Mouse (Mus musculus): Measurements from ENCODE around the gene Aldh3a2. TPM values are rescaled to one million over a fixed set of nuclear protein-coding genes. Genes with fewer than 3 reads are reported as not detected.
A peak's percentile ranks its signal among the peaks of the same experiment; 100 is the strongest.

Aldh3a2 gene
- total and polyA plus RNA-seq, 3 experiments: 19.5 to 28.4 (median 26.3) TPM

- H3K9ac ChIP-seq (ENCODE audit: insufficient read depth, low read depth): no peak overlapping the region
- no peaks in the 10 kb centered on the region for H3K9me3 ChIP-seq (replicated peaks; ENCODE audit: low read length)
- no peak for DNase-seq (ENCODE audit: extremely low read depth)
- in situ Hi-C loops (cut with MboI; ENCODE audit: low pct_ligation_motif_present, low pct_unique_long_range_greater_than_20kb, low sequenced_read_pairs): no loop called here
- no peaks in the 10 kb centered on the region for H3K79me2 ChIP-seq (replicated peaks; ENCODE audit: control insufficient read depth, extremely low read depth, insufficient read depth, poor library complexity, severe bottlenecking)
- no peak overlapping the region for H3K4me3 ChIP-seq (replicated peaks in 1 of 3; ENCODE audit: low read depth in 2 of 3, low read length in 2 of 3, poor library complexity in 1 of 3)
- no peak for TF ChIP-seq CTCF (conservative IDR thresholded peaks at IDR 0.05 in 1 of 2, IDR thresholded peaks at IDR 0.05 in 1 of 2; ENCODE audit: low read depth in 2 of 2, low read length in 2 of 2)
- TF ChIP-seq UBTF (IDR thresholded peaks at IDR 0.05; ENCODE audit: low read depth, low read length): no peak
- no peak for TF ChIP-seq POLR2A (IDR thresholded peaks at IDR 0.05; ENCODE audit: low read depth, low read length)
- no peak for TF ChIP-seq ZKSCAN1 (IDR thresholded peaks at IDR 0.05; ENCODE audit: borderline replicate concordance, low read depth, low read length)
- no peak for TF ChIP-seq TCF12 (IDR thresholded peaks at IDR 0.05; ENCODE audit: low read depth, low read length)
- no peak for TF ChIP-seq SIN3A (IDR thresholded peaks at IDR 0.05; ENCODE audit: low read length)
- TF ChIP-seq ZMIZ1 (IDR thresholded peaks at IDR 0.05; ENCODE audit: low read depth, low read length): no peak
- no peak for TF ChIP-seq IRF4 (IDR thresholded peaks at IDR 0.05; ENCODE audit: low read depth, low read length)
- no peak for TF ChIP-seq MEF2A (IDR thresholded peaks at IDR 0.05; ENCODE audit: borderline replicate concordance, low read depth, low read length)
- TF ChIP-seq RCOR1 (conservative IDR thresholded peaks at IDR 0.05; ENCODE audit: low read depth, low read length): no peak
- TF ChIP-seq MAX (IDR thresholded peaks at IDR 0.05; ENCODE audit: low read length): no peak
- no peak for TF ChIP-seq PAX5 (IDR thresholded peaks at IDR 0.05; ENCODE audit: low read length)
- no peak for TF ChIP-seq HCFC1 (IDR thresholded peaks at IDR 0.05; ENCODE audit: low read depth, low read length)
- TF ChIP-seq SMC3 (IDR thresholded peaks at IDR 0.05; ENCODE audit: low read depth, low read length): no peak
- no peak for TF ChIP-seq GABPA (IDR thresholded peaks at IDR 0.05; ENCODE audit: insufficient replicate concordance, low read depth, low read length)
- TF ChIP-seq USF2 (conservative IDR thresholded peaks at IDR 0.05; ENCODE audit: low read depth, low read length): no peak
- no peaks in the 10 kb centered on the region for H3K27me3 ChIP-seq (replicated peaks)
- no peak overlapping the region for H3K27ac ChIP-seq (ENCODE audit: insufficient read depth, low read depth)
- no peaks in the 10 kb centered on the region for H3K36me3 ChIP-seq (replicated peaks in 1 of 2; ENCODE audit: control insufficient read depth in 1 of 2, insufficient read depth in 1 of 2, low read length in 1 of 2)
- dilution Hi-C loops (cut with MboI; ENCODE audit: extremely low pct_ligation_motif_present, extremely low pct_unique_long_range_greater_than_20kb, low sequenced_read_pairs): no loop called here
- H3K4me2 ChIP-seq (ENCODE audit: insufficient read depth, low read depth, poor library complexity, severe bottlenecking): no peak overlapping the region
- H3K4me1 ChIP-seq (ENCODE audit: control insufficient read depth in 1 of 2, insufficient read depth in 2 of 2): peaks cover 0 to 8% of the 10 kb centered on the region in 2 experiments; a peak in 2 of 4 replicates
Measured at GRCm38 (mm10) chr11:61234174-61234573, 33.1 kb downstream of the Aldh3a2 start.

GRCm38 (mm10) chr11:61231329-61231728 is 35.9 kb downstream of the Aldh3a2 start:
- dilution Hi-C loops (cut with MboI; ENCODE audit: extremely low pct_ligation_motif_present, extremely low pct_unique_long_range_greater_than_20kb, low sequenced_read_pairs): no loop called here
- Histone ChIP-seq H3K4me1 (ENCODE audit: control insufficient read depth in 1 of 2, insufficient read depth in 2 of 2) (peaks cover 0 to 10% of the 10 kb centered on the region in 2 experiments; a peak in 2 of 4 replicates), H3K27me3 (replicated peaks) (no peaks in the 10 kb centered on the region), H3K79me2 (replicated peaks; ENCODE audit: control insufficient read depth, extremely low read depth, insufficient read depth, poor library complexity, severe bottlenecking) (no peaks in the 10 kb centered on the region), H3K27ac (ENCODE audit: insufficient read depth, low read depth) (no peak overlapping the region), H3K9me3 (replicated peaks; ENCODE audit: low read length) (no peaks in the 10 kb centered on the region), H3K4me2 (ENCODE audit: insufficient read depth, low read depth, poor library complexity, severe bottlenecking) (peak overlapping the region; percentile 86), H3K36me3 (replicated peaks in 1 of 2; ENCODE audit: control insufficient read depth in 1 of 2, insufficient read depth in 1 of 2, low read length in 1 of 2) (no peaks in the 10 kb centered on the region), H3K9ac (ENCODE audit: insufficient read depth, low read depth) (0 out of 2 replicates have a peak overlapping the region, but pooled peaks have one; percentile 35), H3K4me3 (replicated peaks in 1 of 3; ENCODE audit: low read depth in 2 of 3, low read length in 2 of 3, poor library complexity in 1 of 3) (no peak overlapping the region)
- peak; percentile 80 for DNase-seq (ENCODE audit: extremely low read depth)
- in situ Hi-C loops (cut with MboI; ENCODE audit: low pct_ligation_motif_present, low pct_unique_long_range_greater_than_20kb, low sequenced_read_pairs): no loop called here
- TF ChIP-seq PAX5 (IDR thresholded peaks at IDR 0.05; ENCODE audit: low read length) (no peak), IRF4 (IDR thresholded peaks at IDR 0.05; ENCODE audit: low read depth, low read length) (0 out of 2 replicates have a peak, but pooled peaks have one; percentile 45), E2F4 (IDR thresholded peaks at IDR 0.05; ENCODE audit: insufficient replicate concordance, low read depth, low read length) (no peak), ZC3H11A (IDR thresholded peaks at IDR 0.05; ENCODE audit: low read depth, low read length) (peak; percentile 51; the same call in 1 of the 2 replicates), CTCF (conservative IDR thresholded peaks at IDR 0.05 in 1 of 2, IDR thresholded peaks at IDR 0.05 in 1 of 2; ENCODE audit: low read depth in 2 of 2, low read length in 2 of 2) (peak; percentile 77 to 92), TCF12 (IDR thresholded peaks at IDR 0.05; ENCODE audit: low read depth, low read length) (0 out of 2 replicates have a peak, but pooled peaks have one; percentile 39), USF1 (IDR thresholded peaks at IDR 0.05; ENCODE audit: low read depth, low read length) (no peak), JUN (IDR thresholded peaks at IDR 0.05; ENCODE audit: insufficient read depth, low read depth, low read length) (no peak), MAX (IDR thresholded peaks at IDR 0.05; ENCODE audit: low read length) (peak; percentile 91), HCFC1 (IDR thresholded peaks at IDR 0.05; ENCODE audit: low read depth, low read length) (peak; percentile 53), BHLHE40 (IDR thresholded peaks at IDR 0.05; ENCODE audit: low read depth, low read length) (peak; percentile 28; the same call in 1 of the 2 replicates), CHD2 (IDR thresholded peaks at IDR 0.05; ENCODE audit: low read length) (no peak), MAZ (IDR thresholded peaks at IDR 0.05; ENCODE audit: low read depth, low read length) (peak; percentile 65; the same call in 1 of the 2 replicates), EP300 (IDR thresholded peaks at IDR 0.05; ENCODE audit: low read length) (no peak), MXI1 (IDR thresholded peaks at IDR 0.05; ENCODE audit: low read depth, low read length) (peak; percentile 74; the same call in 1 of the 2 replicates), ETS1 (conservative IDR thresholded peaks at IDR 0.05; ENCODE audit: low read depth, low read length) (0 out of 2 replicates have a peak, but pooled peaks have one; percentile 14), CHD1 (IDR thresholded peaks at IDR 0.05; ENCODE audit: low read depth, low read length) (no peak), SIN3A (IDR thresholded peaks at IDR 0.05; ENCODE audit: low read length) (0 out of 2 replicates have a peak, but pooled peaks have one; percentile 51), ELF1 (IDR thresholded peaks at IDR 0.05; ENCODE audit: low read depth, low read length) (peak; percentile 28; the same call in 1 of the 2 replicates), RAD21 (IDR thresholded peaks at IDR 0.05; ENCODE audit: low read depth, low read length) (peak; percentile 92), NELFE (IDR thresholded peaks at IDR 0.05; ENCODE audit: low read depth, low read length) (peak; percentile 48), MYC (IDR thresholded peaks at IDR 0.05; ENCODE audit: low read depth, low read length) (peak; percentile 92), USF2 (conservative IDR thresholded peaks at IDR 0.05; ENCODE audit: low read depth, low read length) (no peak), SMC3 (IDR thresholded peaks at IDR 0.05; ENCODE audit: low read depth, low read length) (peak; percentile 84)
